17 mouse cellular contexts compared by ENCODE assay signal in genomic region chr1:133053034-133053433, GRCm38 (mm10). TPM values are rescaled to one million over a fixed set of nuclear protein-coding genes. Genes with fewer than 3 reads are reported as not detected.
DNase-seq lines count a peak whose midpoint lies in the region; ATAC-seq and TF ChIP-seq lines count a peak whose summit lies in the region.
"Had no signal": no experiment of that assay in that cellular context is flagged by ENCODE, and none has a peak within 500 bp of the region (broad histone marks: within the 10 kb centered on the region; RNA-seq: fewer than 3 reads in every experiment).

No protein-coding gene starts in this region.

- WGBS in forebrain, embryonic 12.5 days = 69% methylated on average over 5 of the region's 5 CpGs
- WGBS in forebrain, postnatal 0 days = 72% methylated on average over 5 of the region's 5 CpGs
- WGBS in liver, embryonic 11.5 days = 56% methylated on average over 5 of the region's 5 CpGs
- WGBS in liver, embryonic 12.5 days (ENCODE audit: insufficient replicate concordance) = 50% methylated on average over 5 of the region's 5 CpGs
- WGBS in bone marrow, adult 2 months = 65% methylated on average over 5 of the region's 5 CpGs

- H3K36me3 ChIP-seq in forebrain, embryonic 12.5 days (replicated peaks) = no peaks in the 10 kb centered on the region
- no peaks in the 10 kb centered on the region for H3K36me3 ChIP-seq in forebrain, postnatal 0 days (ENCODE audit: insufficient read depth)
- H3K36me3 ChIP-seq in liver, embryonic 11.5 days (ENCODE audit: control insufficient read depth, insufficient read depth, low read length) = no peaks in the 10 kb centered on the region
- H3K36me3 ChIP-seq in liver, embryonic 12.5 days = no peaks in the 10 kb centered on the region
- H3K36me3 ChIP-seq: hindbrain, embryonic 15.5 days; lung, embryonic 15.5 days had no signal

- DNase-seq in forebrain, postnatal 0 days = no peak
- no peak for DNase-seq in liver, embryonic 11.5 days (ENCODE audit: low spot score)
- DNase-seq in spleen, postnatal 36 days (ENCODE audit: low spot score in 2 of 2) = peak; percentile 86 to 90
- DNase-seq in cerebellum, adult 11-12 months = no peak
- DNase-seq: adrenal gland, postnatal 14 days; cerebellum, postnatal 10 days; embryo, embryonic 11 days; heart, postnatal 10 days; kidney, adult 2 months; kidney, postnatal 36 days; right cerebral cortex, postnatal 14 days had no signal

- H3K4me1 ChIP-seq in forebrain, embryonic 12.5 days = peaks cover 59% of the 10 kb centered on the region
- H3K4me1 ChIP-seq in forebrain, postnatal 0 days (ENCODE audit: insufficient read depth) = peaks cover 6% of the 10 kb centered on the region; the same call in 1 of the 2 replicates
- peaks cover 5% of the 10 kb centered on the region; the same call in 1 of the 2 replicates for H3K4me1 ChIP-seq in liver, embryonic 11.5 days (replicated peaks; ENCODE audit: control insufficient read depth, insufficient read depth, low read length)
- peaks cover 12% of the 10 kb centered on the region for H3K4me1 ChIP-seq in liver, embryonic 12.5 days
- H3K4me1 ChIP-seq in bone marrow, adult 2 months (ENCODE audit: control insufficient read depth, insufficient read depth, low read length) = peaks cover 3% of the 10 kb centered on the region

- no peak for TF ChIP-seq POLR2A in bone marrow, adult 2 months (IDR thresholded peaks at IDR 0.05; ENCODE audit: borderline replicate concordance, control insufficient read depth, low read depth, low read length)

- H3K27ac ChIP-seq in forebrain, embryonic 12.5 days = no peak overlapping the region
- no peak overlapping the region for H3K27ac ChIP-seq in forebrain, postnatal 0 days (ENCODE audit: low read depth, low read length)
- H3K27ac ChIP-seq in liver, embryonic 11.5 days (ENCODE audit: low read depth, low read length) = 0 out of 2 replicates have a peak overlapping the region, but pooled peaks have one; percentile 32
- H3K27ac ChIP-seq in liver, embryonic 12.5 days = no peak overlapping the region
- H3K27ac ChIP-seq in bone marrow, adult 2 months (ENCODE audit: control insufficient read depth, insufficient read depth, low read depth, low read length, poor library complexity) = no peak overlapping the region
- H3K27ac ChIP-seq: hindbrain, embryonic 15.5 days had no signal

- H3K27me3 ChIP-seq in forebrain, embryonic 12.5 days = no peaks in the 10 kb centered on the region
- H3K27me3 ChIP-seq in forebrain, postnatal 0 days (ENCODE audit: insufficient read depth, low read length) = no peaks in the 10 kb centered on the region
- no peaks in the 10 kb centered on the region; the same call in 1 of the 2 replicates for H3K27me3 ChIP-seq in liver, embryonic 11.5 days (replicated peaks; ENCODE audit: control insufficient read depth, insufficient read depth, low read length)
- no peaks in the 10 kb centered on the region; the same call in 1 of the 2 replicates for H3K27me3 ChIP-seq in liver, embryonic 12.5 days (replicated peaks)
- H3K27me3 ChIP-seq: hindbrain, embryonic 15.5 days; lung, embryonic 15.5 days had no signal

- no peak overlapping the region for H3K4me2 ChIP-seq in forebrain, embryonic 12.5 days
- H3K4me2 ChIP-seq in forebrain, postnatal 0 days (ENCODE audit: low read depth) = no peak overlapping the region
- H3K4me2 ChIP-seq in liver, embryonic 11.5 days = no peak overlapping the region
- H3K4me2 ChIP-seq in liver, embryonic 12.5 days = no peak overlapping the region
- H3K4me2 ChIP-seq: hindbrain, embryonic 15.5 days; lung, embryonic 15.5 days had no signal

- H3K4me3 ChIP-seq in forebrain, embryonic 12.5 days (replicated peaks) = no peak overlapping the region
- H3K4me3 ChIP-seq in forebrain, postnatal 0 days (ENCODE audit: low read depth, low read length) = no peak overlapping the region
- no peak overlapping the region for H3K4me3 ChIP-seq in liver, embryonic 11.5 days (ENCODE audit: low read depth, low read length)
- no peak overlapping the region for H3K4me3 ChIP-seq in liver, embryonic 12.5 days
- peak overlapping the region; percentile 27 for H3K4me3 ChIP-seq in bone marrow, adult 2 months (replicated peaks; ENCODE audit: control insufficient read depth, low read depth, low read length)
- H3K4me3 ChIP-seq: erythroblast, embryonic 14.5 days; hindbrain, embryonic 15.5 days; lung, embryonic 15.5 days had no signal

- no peak for ATAC-seq in forebrain, embryonic 12.5 days (ENCODE audit: low FRiP score)
- no peak for ATAC-seq in forebrain, postnatal 0 days
- ATAC-seq in liver, embryonic 11.5 days (replicated peaks; ENCODE audit: low FRiP score) = no peak
- no peak for ATAC-seq in liver, embryonic 12.5 days

- 0 out of 2 replicates have a peak overlapping the region, but pooled peaks have one; percentile 36 for H3K9ac ChIP-seq in forebrain, embryonic 12.5 days
- no peak overlapping the region for H3K9ac ChIP-seq in forebrain, postnatal 0 days
- no peak overlapping the region for H3K9ac ChIP-seq in liver, embryonic 11.5 days (ENCODE audit: low read depth, low read length)
- no peak overlapping the region for H3K9ac ChIP-seq in liver, embryonic 12.5 days
- H3K9ac ChIP-seq: hindbrain, embryonic 15.5 days; lung, embryonic 15.5 days had no signal

- TF ChIP-seq CTCF in forebrain, postnatal 0 days (IDR thresholded peaks at IDR 0.05; ENCODE audit: low read depth) = no peak
- no peak for TF ChIP-seq CTCF in bone marrow, adult 2 months (IDR thresholded peaks at IDR 0.05; ENCODE audit: control insufficient read depth, insufficient read depth, low read length)

- H3K9me3 ChIP-seq in forebrain, embryonic 12.5 days = no peaks in the 10 kb centered on the region
- H3K9me3 ChIP-seq in forebrain, postnatal 0 days (ENCODE audit: low read length) = no peaks in the 10 kb centered on the region
- H3K9me3 ChIP-seq in liver, embryonic 11.5 days (ENCODE audit: control insufficient read depth, low read length) = no peaks in the 10 kb centered on the region
- H3K9me3 ChIP-seq in liver, embryonic 12.5 days (replicated peaks) = no peaks in the 10 kb centered on the region
- H3K9me3 ChIP-seq: hindbrain, embryonic 15.5 days; lung, embryonic 15.5 days had no signal

RNA-seq across cellular contexts. Expression of gene Pik3c2b, which starts 7.6 kb away (rescaled TPM):
- 21.3 and 22.0 TPM in 2 replicates for polyA plus RNA-seq in forebrain, embryonic 12.5 days (2016; fragmentation: Nextera tagmentation; extraction: Ambion mirVana)
- 17.1 and 18.3 TPM in 2 replicates for total RNA-seq in forebrain, postnatal 0 days (2014; rRNA removed)
- polyA plus RNA-seq in forebrain, postnatal 0 days (2015; fragmentation: Nextera tagmentation; extraction: Ambion mirVana) = 5.7 and 7.2 TPM in 2 replicates
- polyA plus RNA-seq in liver, embryonic 11.5 days (2014; fragmentation: Nextera tagmentation; extraction: Ambion mirVana) = 3.4 and 3.5 TPM in 2 replicates
- 1.8 and 1.9 TPM in 2 replicates for polyA plus RNA-seq in liver, embryonic 12.5 days (2016; fragmentation: Nextera tagmentation; extraction: Ambion mirVana)
- 6.6 and 17.9 TPM in 2 replicates for polyA plus RNA-seq in bone marrow, adult 2 months (2011; ENCODE audit: insufficient read depth, insufficient read length, low replicate concordance, missing spikeins)

RNA-seq across cellular contexts. Expression of gene Mdm4, which starts 22.7 kb away (rescaled TPM):
- polyA plus RNA-seq in forebrain, embryonic 12.5 days (2016; fragmentation: Nextera tagmentation; extraction: Ambion mirVana) = 52.8 and 53.1 TPM in 2 replicates
- total RNA-seq in forebrain, postnatal 0 days (2014; rRNA removed) = 60.4 and 74.8 TPM in 2 replicates
- polyA plus RNA-seq in forebrain, postnatal 0 days (2015; fragmentation: Nextera tagmentation; extraction: Ambion mirVana) = 22.2 and 27.4 TPM in 2 replicates
- polyA plus RNA-seq in liver, embryonic 11.5 days (2014; fragmentation: Nextera tagmentation; extraction: Ambion mirVana) = 40.6 and 41.9 TPM in 2 replicates
- 24.9 and 26.2 TPM in 2 replicates for polyA plus RNA-seq in liver, embryonic 12.5 days (2016; fragmentation: Nextera tagmentation; extraction: Ambion mirVana)
- 33.1 and 66.0 TPM in 2 replicates for polyA plus RNA-seq in bone marrow, adult 2 months (2011; ENCODE audit: insufficient read depth, insufficient read length, low replicate concordance, missing spikeins)

Comparison
In these comparisons a context has a peak if more than half of its experiments do, and no peak if none do; other contexts are left out.
1. DNase-seq: peak in spleen, postnatal 36 days (2 of 2); none in forebrain, postnatal 0 days (single experiment), liver, embryonic 11.5 days (single experiment) and cerebellum, adult 11-12 months (single experiment).